Mouse (Mus musculus) embryo, embryonic 10.5 days (tissue): ENCODE data around the gene S100a2.

Experiments used
- DNase-seq: peaks from one replicate; pipeline ENCODE4 v3.0.0-alpha.2; 2015; ENCODE audit warnings: low spot score

S100a2 gene

DNA sequence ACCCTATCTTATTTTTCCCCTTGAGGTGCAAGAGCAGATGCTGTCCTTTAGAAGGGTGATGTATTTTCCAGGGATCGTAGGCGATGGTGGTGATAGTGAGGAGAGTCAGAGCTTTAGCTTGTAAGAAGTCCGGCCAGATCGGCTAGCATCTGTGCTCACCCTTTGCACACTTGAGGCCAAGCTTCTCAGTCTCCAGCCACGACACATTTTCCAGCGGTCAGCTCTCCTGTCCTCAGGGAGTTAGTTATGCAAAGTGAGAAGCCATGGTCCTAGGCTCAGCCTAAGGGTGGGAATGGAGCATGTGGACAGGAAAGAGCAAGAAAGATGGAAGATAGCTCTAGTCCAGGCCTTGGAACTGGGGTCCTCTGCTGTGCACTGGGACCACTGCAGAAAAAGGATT is 6.8 kb downstream of the S100a2 start:
- no peak for DNase-seq

GRCm38 (mm10) chr3:90597736-90598135 is 7.7 kb downstream of the S100a2 start:
- no peak for DNase-seq

DNA sequence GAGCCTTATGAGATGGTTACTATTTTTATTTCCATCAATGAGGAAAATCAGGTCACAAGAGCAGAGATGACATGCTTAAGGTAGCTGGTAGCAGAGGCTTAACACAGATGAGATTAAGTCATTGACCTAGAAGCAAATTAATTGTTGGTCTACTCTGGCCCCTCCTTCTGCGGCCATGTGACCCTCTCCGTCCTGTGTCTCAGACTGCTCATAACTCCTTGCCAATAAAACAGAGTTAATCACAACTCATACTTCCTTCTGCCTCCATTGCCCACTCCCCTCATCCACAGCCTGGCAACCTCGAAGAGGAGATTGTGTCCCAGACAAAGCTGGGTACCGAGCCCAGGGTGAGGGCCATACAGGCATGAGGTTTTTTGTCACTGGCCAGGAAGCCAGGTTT is 8.2 kb downstream of the S100a2 start:
- DNase-seq = no peak

DNA sequence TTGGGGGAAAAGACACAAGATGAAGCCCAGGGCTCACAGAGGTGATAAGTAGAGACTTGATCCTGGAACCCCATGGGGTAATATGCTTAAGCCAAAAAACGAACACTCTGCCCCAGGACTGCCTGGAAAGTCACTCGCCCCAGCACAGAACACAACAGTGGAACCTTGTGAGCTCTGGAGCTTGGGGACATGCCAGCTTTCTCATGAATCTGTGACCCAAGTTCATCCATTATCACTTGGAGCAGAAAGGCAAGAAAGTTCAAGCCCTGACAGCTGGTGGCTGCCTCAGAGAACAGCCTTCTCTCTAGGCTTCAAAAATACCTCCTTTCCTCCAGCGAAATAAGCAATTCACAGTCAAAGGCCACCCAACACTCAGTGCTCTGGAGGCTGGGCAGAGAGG is 9.4 kb downstream of the S100a2 start:
- DNase-seq = no peak

GRCm38 (mm10) chr3:90600036-90600435 is 10.0 kb downstream of the S100a2 start:
- DNase-seq = no peak

GRCm38 (mm10) chr3:90600458-90601195 is 10.6 kb downstream of the S100a2 start:
- DNase-seq = no peak

- DNase-seq = no peak
These were observed 11.6 kb downstream of the S100a2 start, which contains the start of gene Gm42674 for GRCm38 (mm10) chr3:90601486-90602110. Gm42674 (plus strand) TSS chr3:90601904.

DNA sequence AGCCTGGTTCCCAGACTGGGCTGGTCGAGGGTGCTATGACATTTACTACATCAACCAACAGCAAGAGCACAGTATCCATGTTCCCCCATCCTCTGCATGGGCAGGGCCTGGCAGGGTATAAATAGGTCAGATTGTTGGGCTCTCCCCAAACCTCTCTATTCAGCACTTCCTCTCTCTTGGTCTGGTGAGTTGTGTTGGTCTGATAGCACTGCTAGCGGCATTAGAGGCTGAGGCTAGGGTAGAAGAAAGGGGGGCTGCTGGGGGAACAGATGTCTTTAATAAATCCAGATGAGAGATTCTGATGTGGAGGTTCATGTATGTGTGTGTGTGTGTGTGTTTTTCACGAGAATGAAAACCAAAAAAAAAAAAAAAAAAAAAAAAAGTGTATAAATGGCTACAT is 13.6 kb downstream of the S100a2 start, which contains the start of gene S100a4:
Gene S100a4 (plus strand): TSS at position 149 of the 400 bp plus-strand sequence.
- no peak for DNase-seq

GRCm38 (mm10) chr3:90604416-90604815 is 14.4 kb downstream of the S100a2 start:
- no peak for DNase-seq

- no peak for DNase-seq
These were observed 15.0 kb downstream of the S100a2 start for GRCm38 (mm10) chr3:90605049-90605448.

- no peak for DNase-seq
These were observed 15.7 kb downstream of the S100a2 start for GRCm38 (mm10) chr3:90605736-90606135.

DNA sequence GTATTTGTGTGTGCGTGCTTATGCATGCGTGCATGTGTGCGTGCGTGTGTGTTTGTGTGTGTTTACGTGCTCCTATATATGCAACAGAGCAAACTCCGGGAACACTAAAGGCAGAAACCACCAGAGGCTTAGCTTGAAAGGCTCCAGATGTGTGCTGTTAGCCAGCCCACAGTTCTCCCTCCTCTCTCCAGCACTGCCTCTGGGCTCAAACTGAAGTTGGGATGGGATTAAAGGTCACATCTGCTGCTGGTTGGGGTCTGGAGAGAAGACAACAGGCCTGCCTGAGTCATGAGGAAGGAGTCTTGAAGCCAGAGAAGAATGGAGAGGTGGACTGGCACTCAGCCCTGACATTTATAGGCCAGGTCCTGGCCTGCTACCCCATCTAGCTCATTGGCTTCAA is 16.1 kb downstream of the S100a2 start:
- peak; percentile 72 for DNase-seq

- DNase-seq = no peak
These were observed 17.3 kb downstream of the S100a2 start for GRCm38 (mm10) chr3:90607361-90607760.

- no peak for DNase-seq
These were observed 18.2 kb downstream of the S100a2 start, which contains the start of gene S100a5 for GRCm38 (mm10) chr3:90608223-90608622. S100a5 (plus strand) TSS chr3:90608523.

DNA sequence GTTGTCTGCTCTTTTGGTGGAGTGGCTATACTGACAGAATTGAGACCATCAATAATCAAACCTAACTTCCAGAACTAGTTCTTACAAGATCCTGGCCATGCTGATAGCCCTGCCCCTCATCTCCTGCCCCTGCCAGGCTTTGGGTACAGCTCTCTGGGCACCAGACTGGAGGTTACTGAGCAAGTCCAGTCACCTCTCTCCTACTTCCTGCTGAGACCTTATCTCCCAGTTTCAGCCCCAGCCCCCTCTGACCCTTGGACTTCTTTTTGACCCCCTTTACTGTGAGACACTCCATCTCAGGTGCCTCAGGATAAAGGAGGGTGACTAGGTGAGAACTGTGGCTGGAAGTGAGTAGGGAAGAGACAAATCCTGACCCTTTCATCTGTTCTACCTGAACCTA is 19.1 kb downstream of the S100a2 start:
- no peak for DNase-seq

DNA sequence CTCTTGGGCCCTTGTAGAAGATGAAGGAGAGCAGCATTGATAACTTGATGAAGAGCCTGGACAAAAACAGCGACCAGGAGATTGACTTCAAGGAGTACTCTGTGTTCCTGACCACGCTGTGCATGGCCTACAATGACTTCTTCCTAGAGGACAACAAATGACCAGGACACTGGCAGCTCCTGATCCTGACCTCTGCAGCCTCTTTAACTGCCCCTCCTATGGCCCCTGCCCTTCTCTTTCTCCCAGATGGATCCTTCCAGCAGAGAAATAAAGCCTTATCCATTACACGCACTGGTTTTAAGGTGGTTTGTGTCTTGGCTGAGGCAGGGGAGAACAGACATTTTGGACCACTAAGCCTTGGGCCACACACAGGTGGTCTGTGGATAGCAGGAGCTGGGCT is 21.4 kb downstream of the S100a2 start:
- DNase-seq = no peak

- DNase-seq = no peak
These were observed 22.0 kb downstream of the S100a2 start for GRCm38 (mm10) chr3:90612061-90612460.

- peak; percentile 84 for DNase-seq
These were observed 22.8 kb downstream of the S100a2 start, which contains the start of gene S100a6 for GRCm38 (mm10) chr3:90612728-90613291. S100a6 (plus strand) TSS chr3:90612882.

DNA sequence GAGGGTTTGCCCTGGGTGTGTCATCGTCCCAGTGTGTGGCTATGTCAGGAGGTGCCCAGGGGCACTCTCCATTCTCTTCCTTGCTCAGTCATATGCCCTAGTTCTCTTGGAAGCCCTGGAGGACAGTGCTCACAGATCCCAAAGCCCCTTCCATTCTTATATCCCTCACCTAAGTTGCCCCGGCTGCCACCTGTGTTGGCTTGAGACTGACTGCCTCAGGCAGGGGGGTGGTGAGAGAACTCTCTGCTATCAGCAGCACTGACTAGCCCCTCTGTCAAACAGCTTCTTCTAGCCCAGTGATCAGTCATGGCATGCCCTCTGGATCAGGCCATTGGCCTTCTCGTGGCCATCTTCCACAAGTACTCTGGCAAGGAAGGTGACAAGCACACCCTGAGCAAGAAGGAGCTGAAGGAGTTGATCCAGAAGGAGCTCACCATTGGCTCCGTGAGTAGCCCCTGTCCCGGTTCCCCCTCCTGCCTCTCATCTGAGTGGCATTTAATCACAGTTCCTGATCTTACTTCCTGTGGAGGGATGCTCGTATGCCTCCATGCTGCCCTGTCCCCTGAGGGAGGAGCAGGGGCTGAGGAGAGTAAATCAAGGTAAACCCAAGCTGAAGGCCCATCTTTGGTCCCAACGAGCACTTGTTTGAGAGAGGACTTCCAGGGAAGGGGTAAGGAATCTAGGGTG is 23.6 kb downstream of the S100a2 start:
- no peak for DNase-seq

DNA sequence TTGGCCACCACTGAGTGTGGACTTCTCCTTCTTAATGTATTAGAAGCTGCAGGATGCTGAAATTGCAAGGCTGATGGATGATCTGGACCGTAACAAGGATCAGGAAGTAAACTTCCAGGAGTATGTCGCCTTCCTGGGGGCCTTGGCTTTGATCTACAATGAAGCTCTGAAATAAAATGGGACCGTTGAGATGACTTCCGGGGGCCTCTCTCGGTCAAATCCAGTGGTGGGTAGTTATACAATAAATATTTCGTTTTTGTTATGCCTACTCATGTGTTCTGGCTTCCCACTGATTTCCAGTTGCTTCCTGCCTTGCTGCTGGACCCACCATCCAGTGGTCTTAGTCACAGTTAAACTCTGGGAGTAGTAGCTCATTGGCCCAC is 24.1 kb downstream of the S100a2 start:
- DNase-seq = no peak

GRCm38 (mm10) chr3:90614611-90615251 is 24.7 kb downstream of the S100a2 start:
- no peak for DNase-seq

- DNase-seq = peak; percentile 78
These were observed 25.4 kb downstream of the S100a2 start for GRCm38 (mm10) chr3:90615415-90615814.
